Mouse (Mus musculus) brown adipose tissue, adult 24 weeks (tissue): ENCODE measurements around the gene Ptpn13. TPM values are rescaled to one million over a fixed set of nuclear protein-coding genes. Genes with fewer than 3 reads are reported as not detected.

Source experiments
- H3K27ac ChIP-seq: fragments of 200-500 bp; replicated peaks from 2 replicates; pipeline ENCODE4 v1.5.1; 2012; ENCODE audit warnings: low read depth, mild to moderate bottlenecking, low read length
- H3K4me1 ChIP-seq: fragments of 200-500 bp; 2 replicates; pipeline ENCODE4 v1.6.1; 2012; ENCODE audit warnings: low read length, mixed read lengths; ENCODE audit not compliant: control insufficient read depth, insufficient read depth, insufficient read length
- H3K4me3 ChIP-seq: fragments of 200-500 bp; 2 replicates; pipeline ENCODE4 v1.5.1; 2012; ENCODE audit warnings: low read depth, mild to moderate bottlenecking, low read length, moderate library complexity; ENCODE audit not compliant: insufficient read depth
- polyA plus RNA-seq: library from polyadenylated mRNA; stranded (reverse); fragments of >200 nt; gene quantifications from 2 replicates; pipeline ENCODE4 v1.2.4, GENCODE M21; 2012; ENCODE audit not compliant: missing spikeins, insufficient read depth, insufficient read length

The Ptpn13 gene
- polyA plus RNA-seq, 1 experiment, result 0.83 TPM

GRCm38 (mm10) chr5:103537429-103537828, 112.4 kb downstream of the Ptpn13 start:
- H3K4me3 ChIP-seq, result no peak overlapping the region
- H3K27ac ChIP-seq, result no peak overlapping the region
- H3K4me1 ChIP-seq, result no peaks in the 10 kb centered on the region

DNA sequence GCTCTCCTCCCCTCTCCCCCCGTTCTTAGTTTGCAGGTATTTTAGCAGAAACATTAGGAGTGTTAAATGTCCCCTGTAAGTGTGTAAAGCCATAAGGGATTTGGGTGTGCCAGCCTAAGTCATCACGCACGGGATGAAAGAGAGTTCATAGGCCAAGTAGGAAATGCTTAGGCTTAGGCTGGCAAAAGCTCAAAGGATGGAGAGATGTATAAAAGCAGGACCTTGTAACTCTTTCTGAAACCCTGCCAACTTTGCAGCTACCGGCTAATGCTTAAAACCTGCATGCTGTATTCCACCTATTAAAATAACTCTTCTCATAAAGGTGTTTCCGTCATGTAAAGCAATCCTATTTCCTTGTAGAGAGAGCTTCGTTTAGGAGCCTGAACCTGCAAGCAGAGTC, 115.6 kb downstream of the Ptpn13 start:
- Histone ChIP-seq H3K4me1 (no peaks in the 10 kb centered on the region), H3K4me3 (no peak overlapping the region), H3K27ac (no peak overlapping the region)

DNA sequence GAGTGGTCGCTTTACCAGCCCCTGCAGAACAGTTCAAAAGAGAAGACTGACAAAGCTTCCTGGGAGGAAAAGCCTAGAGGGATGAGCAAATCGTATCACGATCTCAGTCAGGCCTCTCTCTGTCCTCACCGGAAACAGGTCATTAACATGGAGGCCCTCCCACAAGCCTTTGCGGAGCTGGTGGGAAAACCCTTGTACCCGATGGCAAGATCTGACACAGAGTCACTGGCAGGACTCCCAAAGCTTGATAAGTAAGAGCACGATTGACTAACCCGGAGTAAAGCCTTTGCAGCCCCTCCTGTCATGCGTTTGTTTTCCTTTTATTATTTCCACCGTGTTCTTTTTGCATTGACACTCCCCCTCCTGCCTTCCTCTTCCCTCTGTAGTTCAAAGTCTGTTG, 116.1 kb downstream of the Ptpn13 start:
- Histone ChIP-seq H3K4me1 (no peaks in the 10 kb centered on the region), H3K4me3 (no peak overlapping the region), H3K27ac (no peak overlapping the region)

- Histone ChIP-seq H3K4me1 (no peaks in the 10 kb centered on the region), H3K27ac (no peak overlapping the region), H3K4me3 (no peak overlapping the region)
Observed at GRCm38 (mm10) chr5:103541542-103541941, 116.5 kb downstream of the Ptpn13 start.

- Histone ChIP-seq H3K4me3 (no peak overlapping the region), H3K27ac (no peak overlapping the region), H3K4me1 (no peaks in the 10 kb centered on the region)
Observed at GRCm38 (mm10) chr5:103545381-103546000, 120.5 kb downstream of the Ptpn13 start.

DNA sequence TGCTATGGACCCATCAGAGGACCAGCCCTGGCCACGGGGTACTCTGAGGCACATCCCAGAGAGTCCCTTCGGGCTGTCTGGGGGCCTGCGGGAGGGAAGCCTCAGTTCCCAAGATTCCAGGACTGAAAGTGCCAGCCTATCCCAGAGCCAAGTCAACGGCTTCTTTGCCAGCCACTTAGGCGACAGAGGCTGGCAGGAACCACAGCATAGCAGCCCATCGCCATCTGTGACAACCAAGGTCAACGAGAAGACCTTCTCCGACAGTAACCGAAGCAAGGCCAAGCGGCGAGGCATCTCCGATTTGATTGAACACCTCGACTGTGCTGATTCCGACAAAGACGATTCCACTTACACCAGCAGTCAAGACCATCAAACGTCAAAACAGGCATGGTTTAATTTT, 129.8 kb downstream of the Ptpn13 start:
- H3K4me3 ChIP-seq, result no peak overlapping the region
- no peak overlapping the region for H3K27ac ChIP-seq
- H3K4me1 ChIP-seq, result no peaks in the 10 kb centered on the region

DNA sequence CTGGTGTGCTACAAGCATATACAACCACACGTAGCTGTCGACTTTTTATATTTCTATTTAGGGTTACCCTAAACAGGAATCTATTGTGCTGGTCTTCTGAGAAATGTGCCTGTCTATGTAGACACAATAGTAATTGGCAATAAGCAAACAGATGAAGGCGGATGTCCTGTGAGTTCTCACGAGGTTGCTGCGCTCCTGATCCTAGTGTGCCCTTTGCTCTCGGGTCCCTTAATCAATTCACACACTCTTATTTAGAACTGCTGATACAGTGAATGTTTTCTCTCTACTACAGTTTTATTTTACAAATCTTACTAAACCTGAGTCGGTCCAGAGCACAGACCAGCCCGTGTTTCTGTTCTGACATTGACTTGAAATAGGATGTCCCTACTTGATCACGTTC, 135.6 kb downstream of the Ptpn13 start:
- Histone ChIP-seq H3K4me3 (no peak overlapping the region), H3K4me1 (no peaks in the 10 kb centered on the region), H3K27ac (no peak overlapping the region)

- H3K4me1 ChIP-seq, result no peaks in the 10 kb centered on the region
- no peak overlapping the region for H3K27ac ChIP-seq
- H3K4me3 ChIP-seq, result no peak overlapping the region
Observed at GRCm38 (mm10) chr5:103568034-103568433, 143.0 kb downstream of the Ptpn13 start.

DNA sequence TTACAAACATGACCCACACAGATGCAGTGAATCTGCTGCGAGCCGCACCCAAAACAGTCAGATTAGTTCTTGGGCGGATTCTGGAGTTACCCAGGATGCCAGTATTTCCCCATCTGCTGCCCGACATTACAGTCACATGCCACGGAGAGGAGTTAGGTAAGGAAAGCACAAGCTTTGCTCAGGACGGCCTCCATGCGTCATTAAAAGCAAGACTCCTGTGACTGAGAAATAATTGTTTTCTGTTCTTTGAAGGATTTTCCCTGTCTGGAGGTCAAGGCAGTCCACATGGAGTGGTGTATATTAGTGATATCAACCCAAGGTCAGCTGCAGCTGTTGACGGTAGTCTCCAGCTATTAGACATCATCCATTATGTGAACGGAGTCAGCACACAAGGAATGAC, 144.5 kb downstream of the Ptpn13 start:
- no peak overlapping the region for H3K4me3 ChIP-seq
- H3K4me1 ChIP-seq, result no peaks in the 10 kb centered on the region
- no peak overlapping the region for H3K27ac ChIP-seq

DNA sequence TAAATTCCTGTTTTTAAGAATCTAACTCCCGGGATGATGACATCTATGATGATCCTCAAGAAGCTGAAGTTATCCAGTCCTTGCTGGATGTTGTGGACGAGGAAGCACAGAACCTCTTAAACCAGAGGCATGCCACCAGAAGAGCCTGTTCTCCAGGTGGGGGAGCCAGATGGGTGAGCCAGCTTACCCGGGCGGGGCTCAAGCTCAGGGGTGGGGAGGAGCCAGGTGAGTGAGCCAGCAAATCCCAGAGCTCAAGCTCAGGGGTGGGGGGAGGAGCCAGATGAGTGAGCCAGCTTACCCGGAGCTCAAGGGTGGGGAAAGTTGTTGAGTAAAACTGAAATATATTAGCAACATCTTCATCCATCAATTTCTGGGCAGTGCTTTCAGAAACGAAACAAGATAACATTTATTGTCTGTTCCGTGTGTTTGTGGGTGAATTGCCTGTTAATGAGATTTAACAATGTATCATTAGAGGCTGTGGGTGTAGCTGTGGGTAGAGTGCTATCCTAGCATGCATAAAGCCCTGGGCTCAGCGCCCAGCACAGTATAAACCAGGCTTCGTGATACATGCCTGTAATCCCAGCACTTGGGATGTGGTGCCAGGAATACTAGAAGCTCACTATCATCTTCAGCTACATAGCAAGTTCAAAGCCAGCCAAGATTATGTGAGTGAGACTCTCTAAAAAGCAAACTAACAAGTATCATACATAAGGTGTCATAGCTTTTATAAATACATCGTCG, 154.9 kb downstream of the Ptpn13 start:
- no peaks in the 10 kb centered on the region for H3K4me1 ChIP-seq
- no peak overlapping the region for H3K27ac ChIP-seq

DNA sequence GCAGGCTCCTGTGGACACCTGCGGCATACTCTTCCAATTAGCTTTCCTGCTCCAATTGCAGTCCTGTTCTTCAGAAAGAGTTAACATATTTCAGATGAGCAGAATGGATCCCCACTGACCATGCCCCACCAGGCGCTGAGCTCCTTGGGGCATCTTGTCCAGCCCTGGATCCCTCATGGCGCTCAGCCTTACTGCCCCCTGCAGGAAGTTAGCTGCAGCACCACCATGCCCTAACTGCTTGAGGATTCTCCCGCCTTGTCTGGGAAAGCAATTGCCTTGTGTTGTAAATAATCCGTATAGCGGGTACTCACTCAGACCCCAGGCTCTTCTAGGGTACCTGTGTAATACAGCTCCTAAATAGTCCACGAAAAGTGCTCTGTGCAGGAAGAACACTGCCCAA, 162.2 kb downstream of the Ptpn13 start:
- H3K4me1 ChIP-seq, result no peaks in the 10 kb centered on the region
- H3K27ac ChIP-seq, result no peak overlapping the region
- no peak overlapping the region for H3K4me3 ChIP-seq

More for the DNA sequence above, 154.9 kb downstream of the Ptpn13 start:
- H3K4me3 ChIP-seq, result no peak overlapping the region

GRCm38 (mm10) chr5:103591846-103592245, 166.9 kb downstream of the Ptpn13 start:
- Histone ChIP-seq H3K27ac (no peak overlapping the region), H3K4me1 (no peaks in the 10 kb centered on the region), H3K4me3 (no peak overlapping the region)

- Histone ChIP-seq H3K4me3 (no peak overlapping the region), H3K27ac (no peak overlapping the region), H3K4me1 (no peaks in the 10 kb centered on the region)
Observed at GRCm38 (mm10) chr5:103592706-103593105, 167.7 kb downstream of the Ptpn13 start.

DNA sequence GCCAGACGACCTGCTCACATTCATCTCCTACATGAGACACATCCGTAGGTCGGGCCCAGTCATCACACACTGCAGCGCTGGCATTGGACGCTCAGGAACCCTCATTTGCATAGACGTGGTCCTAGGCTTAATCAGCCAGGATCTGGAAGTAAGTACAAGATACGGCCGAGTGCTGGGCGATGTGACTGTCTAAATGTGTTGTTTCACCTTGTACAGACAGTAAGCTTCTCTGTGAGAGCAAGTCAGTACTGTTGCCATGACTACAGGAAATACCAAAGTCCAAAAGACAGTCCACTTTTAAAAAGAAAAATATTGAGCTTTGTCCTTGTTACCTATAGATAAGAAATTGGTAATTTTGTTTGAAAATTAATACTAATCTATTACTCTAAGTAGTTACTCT, 168.6 kb downstream of the Ptpn13 start:
- H3K4me3 ChIP-seq, result no peak overlapping the region
- H3K27ac ChIP-seq, result no peak overlapping the region
- H3K4me1 ChIP-seq, result no peaks in the 10 kb centered on the region

DNA sequence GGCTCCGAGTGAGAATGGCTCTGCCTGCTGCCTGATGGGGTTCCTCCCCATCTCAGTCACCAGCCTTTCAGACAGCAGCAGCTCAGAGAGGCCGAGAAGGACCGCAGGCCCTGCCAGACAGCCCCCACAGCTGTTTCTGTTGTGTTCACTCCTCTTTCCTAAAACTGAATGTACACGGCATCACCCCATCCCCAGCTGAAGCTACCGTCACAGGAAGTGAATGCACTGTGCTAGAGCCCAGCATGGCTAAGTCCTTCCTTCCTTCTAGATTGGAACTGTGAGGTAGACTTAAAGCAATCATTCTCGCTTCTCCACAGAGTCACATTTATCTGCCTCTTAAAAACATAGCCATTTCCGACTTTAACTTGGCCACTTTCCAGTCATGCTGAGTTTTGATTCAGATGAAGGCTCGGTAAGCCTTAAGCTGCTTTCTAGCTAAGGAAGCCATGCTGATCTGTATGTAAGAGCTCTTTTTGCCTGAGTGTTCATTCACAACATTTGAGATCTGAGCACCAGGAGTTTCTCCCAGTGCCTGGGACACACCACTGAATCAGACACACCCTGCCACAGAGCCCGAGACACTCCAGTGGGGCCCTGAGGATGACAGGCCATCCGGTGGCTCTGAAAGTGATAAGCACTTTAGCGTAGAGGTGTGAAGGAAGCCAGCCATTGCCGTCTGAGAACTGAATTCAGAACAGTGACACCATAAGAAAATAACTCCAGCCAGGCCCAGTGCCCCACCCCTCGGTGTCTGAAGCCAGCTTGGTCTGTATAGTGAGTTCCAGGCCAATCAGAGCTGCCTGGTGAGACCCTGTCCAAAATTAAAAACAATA, 170.6 kb downstream of the Ptpn13 start:
- H3K4me3 ChIP-seq, result no peak overlapping the region
- no peak overlapping the region for H3K27ac ChIP-seq
- no peaks in the 10 kb centered on the region for H3K4me1 ChIP-seq
